ENCODE assay signal across 9 mouse cellular contexts in genomic region chr5:21175132-21176112, GRCm38 (mm10). TPM values are rescaled to one million over a fixed set of nuclear protein-coding genes. Genes with fewer than 3 reads are reported as not detected.
A peak's percentile ranks its signal among the peaks of the same experiment; 100 is the strongest.
DNase-seq lines count a peak whose midpoint lies in the region; ATAC-seq and TF ChIP-seq lines count a peak whose summit lies in the region.
"Had no signal": no experiment of that assay in that cellular context is flagged by ENCODE, and none has a peak within 500 bp of the region (broad histone marks: within the 10 kb centered on the region; RNA-seq: fewer than 3 reads in every experiment).

No protein-coding gene starts in this region.

- H3K36me3 ChIP-seq in heart, embryonic 12.5 days, result no peaks in the 10 kb centered on the region
- no peaks in the 10 kb centered on the region for H3K36me3 ChIP-seq in heart, embryonic 10.5 days
- H3K36me3 ChIP-seq in forebrain, embryonic 12.5 days (replicated peaks), result no peaks in the 10 kb centered on the region
- H3K36me3 ChIP-seq in limb, embryonic 13.5 days, result no peaks in the 10 kb centered on the region
- no peaks in the 10 kb centered on the region for H3K36me3 ChIP-seq in thymus, adult 2 months (ENCODE audit: control insufficient read depth, insufficient read depth, low read length)

- TF ChIP-seq CTCF in thymus, adult 2 months (IDR thresholded peaks at IDR 0.05; ENCODE audit: borderline replicate concordance, control insufficient read depth, extremely low read depth, insufficient read depth, low read length, poor library complexity), result no peak

- no peak overlapping the region for H3K9ac ChIP-seq in heart, embryonic 12.5 days
- H3K9ac ChIP-seq in forebrain, embryonic 12.5 days, result no peak overlapping the region
- H3K9ac ChIP-seq in limb, embryonic 13.5 days, result no peak overlapping the region
- H3K9ac ChIP-seq: liver, postnatal 0 days had no signal

- no peak for TF ChIP-seq POLR2A in thymus, adult 2 months (IDR thresholded peaks at IDR 0.05; ENCODE audit: control insufficient read depth, extremely low read depth, insufficient read depth, low read length, poor library complexity)

- 0 out of 2 replicates have a peak overlapping the region, but pooled peaks have one; percentile 7 for H3K4me2 ChIP-seq in heart, embryonic 12.5 days
- no peak overlapping the region for H3K4me2 ChIP-seq in forebrain, embryonic 12.5 days
- peak overlapping the region; percentile 23 for H3K4me2 ChIP-seq in limb, embryonic 13.5 days (replicated peaks)

- no peak for ATAC-seq in heart, embryonic 12.5 days (ENCODE audit: insufficient number of reproducible peaks, low FRiP score)
- peak; percentile 48; the same call in 1 of the 2 replicates for ATAC-seq in forebrain, embryonic 12.5 days (ENCODE audit: low FRiP score)
- ATAC-seq in limb, embryonic 13.5 days (ENCODE audit: low FRiP score, low read depth), result peak; percentile 75
- ATAC-seq: liver, postnatal 0 days had no signal

- H3K4me1 ChIP-seq in heart, embryonic 12.5 days (replicated peaks), result 0 out of 2 replicates have a peak, but pooled peaks cover 6% of the 10 kb centered on the region
- H3K4me1 ChIP-seq in heart, embryonic 10.5 days, result 0 out of 2 replicates have a peak, but pooled peaks cover 1% of the 10 kb centered on the region
- peaks cover 9% of the 10 kb centered on the region for H3K4me1 ChIP-seq in forebrain, embryonic 12.5 days
- H3K4me1 ChIP-seq in limb, embryonic 13.5 days, result peaks cover 39% of the 10 kb centered on the region
- no peaks in the 10 kb centered on the region for H3K4me1 ChIP-seq in thymus, adult 2 months (replicated peaks; ENCODE audit: control insufficient read depth, insufficient read depth, low read length)

- H3K27me3 ChIP-seq in heart, embryonic 12.5 days (replicated peaks), result 0 out of 2 replicates have a peak, but pooled peaks cover 3% of the 10 kb centered on the region
- no peaks in the 10 kb centered on the region for H3K27me3 ChIP-seq in heart, embryonic 10.5 days (ENCODE audit: insufficient read depth, poor library complexity, severe bottlenecking)
- H3K27me3 ChIP-seq in forebrain, embryonic 12.5 days, result no peaks in the 10 kb centered on the region
- no peaks in the 10 kb centered on the region; the same call in 1 of the 2 replicates for H3K27me3 ChIP-seq in limb, embryonic 13.5 days
- H3K27me3 ChIP-seq in thymus, adult 2 months (ENCODE audit: control insufficient read depth, insufficient read depth, low read length), result no peaks in the 10 kb centered on the region

- H3K27ac ChIP-seq in heart, embryonic 12.5 days (ENCODE audit: poor library complexity, severe bottlenecking), result no peak overlapping the region
- H3K27ac ChIP-seq in heart, embryonic 10.5 days, result no peak overlapping the region
- peak overlapping the region; percentile 54; the same call in 1 of the 2 replicates for H3K27ac ChIP-seq in forebrain, embryonic 12.5 days
- H3K27ac ChIP-seq in limb, embryonic 13.5 days, result peak overlapping the region; percentile 63; the same call in 1 of the 2 replicates
- no peak overlapping the region for H3K27ac ChIP-seq in thymus, adult 2 months (ENCODE audit: control insufficient read depth, insufficient read depth, low read length)

- no peak for DNase-seq in heart, embryonic 10.5 days (ENCODE audit: low spot score)
- DNase-seq in 3T3-L1 (ENCODE audit: low read depth, low spot score), result peak; percentile 90
- DNase-seq in gastrocnemius, postnatal 10 days, result no peak
- DNase-seq in thymus, adult 2 months, result no peak
- no peak for DNase-seq in adrenal gland, postnatal 4 days (ENCODE audit: low spot score in 2 of 2)
- DNase-seq: liver, postnatal 0 days had no signal

- no peak overlapping the region for H3K4me3 ChIP-seq in heart, embryonic 12.5 days
- no peak overlapping the region for H3K4me3 ChIP-seq in heart, embryonic 10.5 days
- no peak overlapping the region for H3K4me3 ChIP-seq in forebrain, embryonic 12.5 days (replicated peaks)
- H3K4me3 ChIP-seq in limb, embryonic 13.5 days, result no peak overlapping the region
- H3K4me3 ChIP-seq in thymus, adult 2 months (ENCODE audit: control insufficient read depth, insufficient read depth, low read length), result no peak overlapping the region

- WGBS in heart, embryonic 12.5 days, result 44% methylated on average over 9 of the region's 9 CpGs
- WGBS in heart, embryonic 10.5 days, result 45% methylated on average over 9 of the region's 9 CpGs
- WGBS in forebrain, embryonic 12.5 days, result 19% methylated on average over 9 of the region's 9 CpGs
- WGBS in limb, embryonic 13.5 days, result 44% methylated on average over 9 of the region's 9 CpGs
- WGBS in thymus, adult 2 months, result 38% methylated on average over 9 of the region's 9 CpGs

- H3K9me3 ChIP-seq in heart, embryonic 12.5 days (replicated peaks), result peaks cover 6% of the 10 kb centered on the region
- peaks cover 4% of the 10 kb centered on the region; the same call in 1 of the 2 replicates for H3K9me3 ChIP-seq in heart, embryonic 10.5 days
- H3K9me3 ChIP-seq in forebrain, embryonic 12.5 days, result no peaks in the 10 kb centered on the region
- 0 out of 2 replicates have a peak, but pooled peaks cover 7% of the 10 kb centered on the region for H3K9me3 ChIP-seq in limb, embryonic 13.5 days

RNA-seq across cellular contexts. Expression of gene Gsap, which starts 10.6 kb away (rescaled TPM):
- polyA plus RNA-seq in heart, embryonic 12.5 days (2016; fragmentation: Nextera tagmentation; extraction: Ambion mirVana), result 0.41 and 0.71 TPM in 2 replicates
- polyA plus RNA-seq in heart, embryonic 10.5 days (2016; fragmentation: Nextera tagmentation; extraction: Ambion mirVana), result 0.73 and 0.78 TPM in 2 replicates
- polyA plus RNA-seq in forebrain, embryonic 12.5 days (2016; fragmentation: Nextera tagmentation; extraction: Ambion mirVana), result 2.8 and 3.6 TPM in 2 replicates
- 3.8 and 5.1 TPM in 2 replicates for polyA plus RNA-seq in limb, embryonic 13.5 days (2015; fragmentation: Nextera tagmentation; extraction: Ambion mirVana)
- 1 to 10 TPM; 3.5 to 5.9 TPM for total RNA-seq in gastrocnemius, postnatal 10 days (2021)
- 3.2 and 4.3 TPM in 2 replicates for polyA plus RNA-seq in thymus, adult 2 months (2012; rRNA removed)
- 1 to 10 TPM; 6.6 TPM for total RNA-seq in adrenal gland, postnatal 4 days (2021)

Comparison
In these comparisons a context has a peak if more than half of its experiments do, and no peak if none do; other contexts are left out.
1. H3K27ac ChIP-seq: peak in forebrain, embryonic 12.5 days (single experiment) and limb, embryonic 13.5 days (single experiment); none in heart, embryonic 12.5 days (single experiment), heart, embryonic 10.5 days (single experiment) and thymus, adult 2 months (single experiment).